Mouse (Mus musculus): ENCODE data around the gene Aasdh. TPM values are rescaled to one million over a fixed set of nuclear protein-coding genes. Genes with fewer than 3 reads are reported as not detected.

The Aasdh gene
- polyA plus RNA-seq, 1 experiment from 2014 or later: 22.1 TPM

- H3K4me1 ChIP-seq (ENCODE audit: control insufficient read depth, insufficient read depth, low read length): peaks cover 14% of the 10 kb centered on the region
- H3K9me3 ChIP-seq (ENCODE audit: control insufficient read depth, low read length): no peaks in the 10 kb centered on the region
- H3K27ac ChIP-seq (ENCODE audit: low read depth, low read length): no peak overlapping the region
- H3K9ac ChIP-seq (replicated peaks; ENCODE audit: low read depth, low read length): no peak overlapping the region
- H3K4me2 ChIP-seq (ENCODE audit: low read depth, low read length): no peak overlapping the region
- H3K36me3 ChIP-seq (ENCODE audit: control insufficient read depth, insufficient read depth, low read length): no peaks in the 10 kb centered on the region; the same call in 1 of the 2 replicates
- H3K27me3 ChIP-seq (ENCODE audit: control insufficient read depth, insufficient read depth, low read length): no peaks in the 10 kb centered on the region; the same call in 1 of the 2 replicates
- WGBS: 92% methylated on average over 4 of the region's 4 CpGs
- H3K4me3 ChIP-seq (ENCODE audit: low read depth, low read length): no peak overlapping the region
- no peak for ATAC-seq (ENCODE audit: low read depth)
These were observed 41.8 kb upstream of the Aasdh start for GRCm38 (mm10) chr5:76947142-76947541.

GRCm38 (mm10) chr5:76945678-76946033, 40.3 kb upstream of the Aasdh start:
- no peak for ATAC-seq (ENCODE audit: low read depth)
- H3K4me3 ChIP-seq (ENCODE audit: low read depth, low read length): no peak overlapping the region
- H3K9me3 ChIP-seq (ENCODE audit: control insufficient read depth, low read length): no peaks in the 10 kb centered on the region
- H3K9ac ChIP-seq (replicated peaks; ENCODE audit: low read depth, low read length): no peak overlapping the region
- no peak overlapping the region for H3K27ac ChIP-seq (ENCODE audit: low read depth, low read length)
- WGBS: 85% methylated on average over 2 of the region's 2 CpGs
- H3K4me2 ChIP-seq (ENCODE audit: low read depth, low read length): no peak overlapping the region
- no peaks in the 10 kb centered on the region for H3K27me3 ChIP-seq (ENCODE audit: control insufficient read depth, insufficient read depth, low read length)
- H3K36me3 ChIP-seq (ENCODE audit: control insufficient read depth, insufficient read depth, low read length): no peaks in the 10 kb centered on the region; the same call in 1 of the 2 replicates
- H3K4me1 ChIP-seq (ENCODE audit: control insufficient read depth, insufficient read depth, low read length): 0 out of 2 replicates have a peak, but pooled peaks cover 13% of the 10 kb centered on the region

GRCm38 (mm10) chr5:76944965-76945677, 39.8 kb upstream of the Aasdh start:
- Histone ChIP-seq H3K9me3 (ENCODE audit: control insufficient read depth, low read length) (no peaks in the 10 kb centered on the region), H3K9ac (replicated peaks; ENCODE audit: low read depth, low read length) (no peak overlapping the region), H3K4me2 (ENCODE audit: low read depth, low read length) (no peak overlapping the region), H3K27ac (ENCODE audit: low read depth, low read length) (no peak overlapping the region), H3K36me3 (ENCODE audit: control insufficient read depth, insufficient read depth, low read length) (no peaks in the 10 kb centered on the region; the same call in 1 of the 2 replicates), H3K27me3 (ENCODE audit: control insufficient read depth, insufficient read depth, low read length) (no peaks in the 10 kb centered on the region), H3K4me1 (ENCODE audit: control insufficient read depth, insufficient read depth, low read length) (0 out of 2 replicates have a peak, but pooled peaks cover 9% of the 10 kb centered on the region), H3K4me3 (ENCODE audit: low read depth, low read length) (no peak overlapping the region)
- WGBS: 79% methylated on average over 6 of the region's 6 CpGs
- no peak for ATAC-seq (ENCODE audit: low read depth)

- H3K27ac ChIP-seq (ENCODE audit: low read depth, low read length): no peak overlapping the region
- no peaks in the 10 kb centered on the region for H3K36me3 ChIP-seq (ENCODE audit: control insufficient read depth, insufficient read depth, low read length)
- H3K4me2 ChIP-seq (ENCODE audit: low read depth, low read length): no peak overlapping the region
- ATAC-seq (ENCODE audit: low read depth): no peak
- H3K9me3 ChIP-seq (ENCODE audit: control insufficient read depth, low read length): no peaks in the 10 kb centered on the region
- H3K27me3 ChIP-seq (ENCODE audit: control insufficient read depth, insufficient read depth, low read length): no peaks in the 10 kb centered on the region
- H3K4me1 ChIP-seq (ENCODE audit: control insufficient read depth, insufficient read depth, low read length): no peaks in the 10 kb centered on the region
- WGBS: 92% methylated on average over 4 of the region's 4 CpGs
- no peak overlapping the region for H3K4me3 ChIP-seq (ENCODE audit: low read depth, low read length)
- H3K9ac ChIP-seq (replicated peaks; ENCODE audit: low read depth, low read length): no peak overlapping the region
These were observed 37.2 kb upstream of the Aasdh start for GRCm38 (mm10) chr5:76942505-76942904.

- Histone ChIP-seq H3K36me3 (ENCODE audit: control insufficient read depth, insufficient read depth, low read length) (no peaks in the 10 kb centered on the region), H3K9me3 (ENCODE audit: control insufficient read depth, low read length) (no peaks in the 10 kb centered on the region), H3K4me1 (ENCODE audit: control insufficient read depth, insufficient read depth, low read length) (no peaks in the 10 kb centered on the region), H3K4me3 (ENCODE audit: low read depth, low read length) (no peak overlapping the region), H3K27me3 (ENCODE audit: control insufficient read depth, insufficient read depth, low read length) (no peaks in the 10 kb centered on the region), H3K27ac (ENCODE audit: low read depth, low read length) (no peak overlapping the region), H3K9ac (replicated peaks; ENCODE audit: low read depth, low read length) (no peak overlapping the region), H3K4me2 (ENCODE audit: low read depth, low read length) (no peak overlapping the region)
- WGBS: 97% methylated on average over 4 of the region's 4 CpGs
- no peak for ATAC-seq (ENCODE audit: low read depth)
These were observed 36.7 kb upstream of the Aasdh start for GRCm38 (mm10) chr5:76941975-76942374.

- Histone ChIP-seq H3K4me2 (ENCODE audit: low read depth, low read length) (no peak overlapping the region), H3K36me3 (ENCODE audit: control insufficient read depth, insufficient read depth, low read length) (no peaks in the 10 kb centered on the region), H3K9ac (replicated peaks; ENCODE audit: low read depth, low read length) (no peak overlapping the region), H3K4me3 (ENCODE audit: low read depth, low read length) (no peak overlapping the region), H3K27ac (ENCODE audit: low read depth, low read length) (no peak overlapping the region), H3K9me3 (ENCODE audit: control insufficient read depth, low read length) (no peaks in the 10 kb centered on the region), H3K4me1 (ENCODE audit: control insufficient read depth, insufficient read depth, low read length) (no peaks in the 10 kb centered on the region), H3K27me3 (ENCODE audit: control insufficient read depth, insufficient read depth, low read length) (no peaks in the 10 kb centered on the region)
- 98% methylated on average over 8 of the region's 8 CpGs for WGBS
- ATAC-seq (ENCODE audit: low read depth): no peak
These were observed 34.4 kb upstream of the Aasdh start for GRCm38 (mm10) chr5:76939717-76940116.

GRCm38 (mm10) chr5:76929180-76929877, 24.0 kb upstream of the Aasdh start:
- H3K4me3 ChIP-seq (ENCODE audit: low read depth, low read length): no peak overlapping the region
- H3K27ac ChIP-seq (ENCODE audit: low read depth, low read length): no peak overlapping the region
- H3K4me2 ChIP-seq (ENCODE audit: low read depth, low read length): no peak overlapping the region
- H3K36me3 ChIP-seq (ENCODE audit: control insufficient read depth, insufficient read depth, low read length): no peaks in the 10 kb centered on the region
- WGBS: 87% methylated on average over 7 of the region's 7 CpGs
- no peak overlapping the region for H3K9ac ChIP-seq (replicated peaks; ENCODE audit: low read depth, low read length)
- no peaks in the 10 kb centered on the region for H3K9me3 ChIP-seq (ENCODE audit: control insufficient read depth, low read length)
- no peak for ATAC-seq (ENCODE audit: low read depth)
- H3K4me1 ChIP-seq (ENCODE audit: control insufficient read depth, insufficient read depth, low read length): no peaks in the 10 kb centered on the region
- H3K27me3 ChIP-seq (ENCODE audit: control insufficient read depth, insufficient read depth, low read length): no peaks in the 10 kb centered on the region

- H3K4me2 ChIP-seq (ENCODE audit: low read depth, low read length): no peak overlapping the region
- H3K4me1 ChIP-seq (ENCODE audit: control insufficient read depth, insufficient read depth, low read length): no peaks in the 10 kb centered on the region
- ATAC-seq (ENCODE audit: low read depth): no peak
- no peak overlapping the region for H3K9ac ChIP-seq (replicated peaks; ENCODE audit: low read depth, low read length)
- no peak overlapping the region for H3K27ac ChIP-seq (ENCODE audit: low read depth, low read length)
- H3K27me3 ChIP-seq (ENCODE audit: control insufficient read depth, insufficient read depth, low read length): no peaks in the 10 kb centered on the region
- H3K36me3 ChIP-seq (ENCODE audit: control insufficient read depth, insufficient read depth, low read length): no peaks in the 10 kb centered on the region
- 84% methylated on average over 16 of the region's 16 CpGs for WGBS
- H3K9me3 ChIP-seq (ENCODE audit: control insufficient read depth, low read length): no peaks in the 10 kb centered on the region
- no peak overlapping the region for H3K4me3 ChIP-seq (ENCODE audit: low read depth, low read length)
These were observed 23.0 kb upstream of the Aasdh start for GRCm38 (mm10) chr5:76928124-76928832.

- Histone ChIP-seq H3K9me3 (ENCODE audit: control insufficient read depth, low read length) (no peaks in the 10 kb centered on the region), H3K9ac (replicated peaks; ENCODE audit: low read depth, low read length) (no peak overlapping the region), H3K4me3 (ENCODE audit: low read depth, low read length) (no peak overlapping the region), H3K27ac (ENCODE audit: low read depth, low read length) (no peak overlapping the region), H3K4me1 (ENCODE audit: control insufficient read depth, insufficient read depth, low read length) (no peaks in the 10 kb centered on the region), H3K4me2 (ENCODE audit: low read depth, low read length) (no peak overlapping the region), H3K36me3 (ENCODE audit: control insufficient read depth, insufficient read depth, low read length) (peaks cover 4% of the 10 kb centered on the region; the same call in 1 of the 2 replicates), H3K27me3 (ENCODE audit: control insufficient read depth, insufficient read depth, low read length) (no peaks in the 10 kb centered on the region)
- ATAC-seq (ENCODE audit: low read depth): no peak
- 81% methylated on average over 1 of the region's 1 CpGs for WGBS
These were observed 19.0 kb upstream of the Aasdh start for GRCm38 (mm10) chr5:76924296-76924695.

Measured in neural tube, embryonic 14.5 days (tissue).